Mouse (Mus musculus): Measurements from ENCODE around the gene Ces2f.
A peak's percentile ranks its signal among the peaks of the same experiment; 100 is the strongest.
"Not testable (repeated sequence)": the region's sequence is repeated elsewhere in the genome, so short reads cannot be mapped to it uniquely, and the experiment has no call there.

Gene Ces2f

GRCm38 (mm10) chr8:104947056-104947455, at the start of gene Ces2f:
TSS of gene Ces2f (plus strand) at chr8:104947356.
- DNase-seq (ENCODE audit: low read depth, low spot score), result no peak

- DNase-seq (ENCODE audit: low read depth, low spot score), result no peak
Measured at GRCm38 (mm10) chr8:104901746-104902145, 45.4 kb upstream of the Ces2f start.

- DNase-seq (ENCODE audit: low read depth, low spot score), result no peak
Measured at GRCm38 (mm10) chr8:104907111-104907510, 40.0 kb upstream of the Ces2f start.

- not testable (repeated sequence) for DNase-seq (ENCODE audit: low read depth, low spot score)
Measured at GRCm38 (mm10) chr8:104909021-104909420, 38.1 kb upstream of the Ces2f start.

GRCm38 (mm10) chr8:104909651-104910050, 37.5 kb upstream of the Ces2f start:
- DNase-seq (ENCODE audit: low read depth, low spot score), result not testable (repeated sequence)

GRCm38 (mm10) chr8:104925972-104926596, 21.1 kb upstream of the Ces2f start, which contains the start of gene Ces2e:
TSS of gene Ces2e (plus strand) at chr8:104926260.
- no peak for DNase-seq (ENCODE audit: low read depth, low spot score)

GRCm38 (mm10) chr8:104927301-104927700, 19.9 kb upstream of the Ces2f start:
- no peak for DNase-seq (ENCODE audit: low read depth, low spot score)

GRCm38 (mm10) chr8:104944665-104945064, 2.5 kb upstream of the Ces2f start:
- no peak for DNase-seq (ENCODE audit: low read depth, low spot score)

- no peak for DNase-seq (ENCODE audit: low read depth, low spot score)
Measured at GRCm38 (mm10) chr8:104949031-104949430, 1.9 kb downstream of the Ces2f start.

- DNase-seq (ENCODE audit: low read depth, low spot score), result peak; percentile 42
Measured at GRCm38 (mm10) chr8:104961537-104961961, 14.4 kb downstream of the Ces2f start, which contains the start of gene Ces2g. TSS of gene Ces2g (plus strand) at chr8:104961718.

GRCm38 (mm10) chr8:104962229-104962901, 15.2 kb downstream of the Ces2f start:
- peak; percentile 78 for DNase-seq (ENCODE audit: low read depth, low spot score)

- peak; percentile 35 for DNase-seq (ENCODE audit: low read depth, low spot score)
Measured at GRCm38 (mm10) chr8:104963375-104963894, 16.3 kb downstream of the Ces2f start.

- no peak for DNase-seq (ENCODE audit: low read depth, low spot score)
Measured at GRCm38 (mm10) chr8:104984126-104984525, 37.0 kb downstream of the Ces2f start.

- DNase-seq (ENCODE audit: low read depth, low spot score), result no peak
Measured at GRCm38 (mm10) chr8:104984942-104985341, 37.8 kb downstream of the Ces2f start.

GRCm38 (mm10) chr8:104998191-104998590, 51.0 kb downstream of the Ces2f start:
- DNase-seq (ENCODE audit: low read depth, low spot score), result no peak

- DNase-seq (ENCODE audit: low read depth, low spot score), result no peak
Measured at GRCm38 (mm10) chr8:104999183-104999582, 52.0 kb downstream of the Ces2f start.

- no peak for DNase-seq (ENCODE audit: low read depth, low spot score)
Measured at GRCm38 (mm10) chr8:105000586-105000985, 53.4 kb downstream of the Ces2f start, which contains the start of gene Ces2h. TSS of gene Ces2h (plus strand) at chr8:105000853.
